34 mouse cellular contexts compared by ENCODE assay signal in the genomic region with DNA sequence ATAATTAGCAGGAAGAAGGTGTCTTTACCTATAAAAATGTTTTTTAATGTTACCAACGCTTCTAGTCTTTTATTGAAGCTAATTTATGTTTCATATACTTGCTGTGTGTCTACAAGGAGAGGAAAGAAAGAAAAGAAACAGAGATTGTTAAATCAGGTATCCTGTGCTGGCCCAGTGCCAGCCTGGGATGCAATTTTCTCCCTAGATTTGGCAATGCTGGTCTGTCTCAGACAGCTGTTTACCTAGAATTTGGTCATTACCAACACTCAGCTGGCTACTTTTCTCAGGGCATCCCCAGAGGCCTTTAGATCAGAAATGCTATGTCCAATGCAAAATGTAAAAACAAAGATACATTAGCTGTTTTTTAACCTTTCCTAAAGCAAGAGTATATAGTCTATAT. TPM values are rescaled to one million over a fixed set of nuclear protein-coding genes. Genes with fewer than 3 reads are reported as not detected.
DNase-seq lines count a peak whose midpoint lies in the region; ATAC-seq and TF ChIP-seq lines count a peak whose summit lies in the region.
"Had no signal": no experiment of that assay in that cellular context is flagged by ENCODE, and none has a peak within 500 bp of the region (broad histone marks: within the 10 kb centered on the region; RNA-seq: fewer than 3 reads in every experiment).

No protein-coding gene starts in this region.

- H3K4me2 ChIP-seq in liver, postnatal 0 days (ENCODE audit: low read depth, low read length) = no peak overlapping the region
- no peak overlapping the region for H3K4me2 ChIP-seq in liver, embryonic 11.5 days
- H3K4me2 ChIP-seq in limb, embryonic 13.5 days (replicated peaks) = no peak overlapping the region
- H3K4me2 ChIP-seq: embryonic facial prominence, embryonic 12.5 days; embryonic facial prominence, embryonic 15.5 days; heart, embryonic 12.5 days; heart, embryonic 15.5 days; hindbrain, embryonic 13.5 days; intestine, embryonic 15.5 days had no signal

- no peak overlapping the region for H3K9ac ChIP-seq in liver, postnatal 0 days (replicated peaks)
- H3K9ac ChIP-seq in liver, embryonic 11.5 days (ENCODE audit: low read depth, low read length) = no peak overlapping the region
- no peak overlapping the region for H3K9ac ChIP-seq in limb, embryonic 13.5 days
- H3K9ac ChIP-seq: embryonic facial prominence, embryonic 12.5 days; embryonic facial prominence, embryonic 15.5 days; forebrain, postnatal 0 days; heart, embryonic 12.5 days; heart, embryonic 15.5 days; hindbrain, embryonic 13.5 days; intestine, embryonic 15.5 days had no signal

- peak; percentile 34 for DNase-seq in adrenal gland, postnatal 14 days
- no peak for DNase-seq in adrenal gland, adult 8-10 months
- peak; percentile 64 for DNase-seq in liver, postnatal 0 days
- no peak for DNase-seq in liver, embryonic 11.5 days (ENCODE audit: low spot score)
- DNase-seq in adipocyte (ENCODE audit: low spot score) = peak; percentile 57
- no peak for DNase-seq in cerebellum, adult 2 months
- no peak for DNase-seq in right cerebral cortex, adult 2 months (ENCODE audit: low spot score in 2 of 2)
- DNase-seq: cerebellum, adult 18-20 months; cerebellum, adult 9-11 months; cerebellum, postnatal 25 days; forebrain, postnatal 0 days; gastrocnemius, postnatal 25 days; heart, adult 18-20 months; heart, postnatal 10 days; heart, postnatal 36 days had no signal

- no peak for TF ChIP-seq EP300 in liver, postnatal 0 days (IDR thresholded peaks at IDR 0.05; ENCODE audit: low read depth)

- peaks cover 3% of the 10 kb centered on the region; the same call in 1 of the 2 replicates for H3K4me1 ChIP-seq in liver, postnatal 0 days (ENCODE audit: insufficient read depth)
- no peaks in the 10 kb centered on the region for H3K4me1 ChIP-seq in liver, embryonic 11.5 days (replicated peaks; ENCODE audit: control insufficient read depth, insufficient read depth, low read length)
- peaks cover 6% of the 10 kb centered on the region; the same call in 1 of the 2 replicates for H3K4me1 ChIP-seq in limb, embryonic 13.5 days
- no peaks in the 10 kb centered on the region for H3K4me1 ChIP-seq in cerebellum, adult 2 months (ENCODE audit: control insufficient read depth, insufficient read depth, low read length)
- H3K4me1 ChIP-seq: embryonic facial prominence, embryonic 12.5 days; embryonic facial prominence, embryonic 15.5 days; heart, embryonic 12.5 days; heart, embryonic 15.5 days; hindbrain, embryonic 10.5 days; hindbrain, embryonic 13.5 days; intestine, embryonic 15.5 days had no signal

- ATAC-seq in liver, postnatal 0 days = no peak
- no peak for ATAC-seq in liver, embryonic 11.5 days (replicated peaks; ENCODE audit: low FRiP score)
- ATAC-seq in limb, embryonic 13.5 days (ENCODE audit: low FRiP score, low read depth) = no peak
- ATAC-seq: CD4-positive, CD25-positive, alpha-beta regulatory T cell, adult 4 months; forebrain, embryonic 14.5 days; forebrain, postnatal 0 days; hindbrain, embryonic 16.5 days; intestine, embryonic 15.5 days; Patski had no signal

- WGBS in liver, postnatal 0 days (ENCODE audit: insufficient replicate concordance) = 63% methylated on average over 1 of the region's 1 CpGs
- 73% methylated on average over 1 of the region's 1 CpGs for WGBS in liver, embryonic 11.5 days
- 38% methylated on average over 1 of the region's 1 CpGs for WGBS in limb, embryonic 13.5 days
- 91% methylated on average over 1 of the region's 1 CpGs for WGBS in cerebellum, adult 2 months

- H3K36me3 ChIP-seq in liver, postnatal 0 days (replicated peaks; ENCODE audit: insufficient read depth, low read length) = no peaks in the 10 kb centered on the region
- no peaks in the 10 kb centered on the region for H3K36me3 ChIP-seq in liver, embryonic 11.5 days (ENCODE audit: control insufficient read depth, insufficient read depth, low read length)
- no peaks in the 10 kb centered on the region for H3K36me3 ChIP-seq in limb, embryonic 13.5 days
- H3K36me3 ChIP-seq: embryonic facial prominence, embryonic 12.5 days; embryonic facial prominence, embryonic 15.5 days; heart, embryonic 12.5 days; heart, embryonic 15.5 days; hindbrain, embryonic 10.5 days; hindbrain, embryonic 13.5 days; intestine, embryonic 15.5 days had no signal

- TF ChIP-seq POLR2A in cerebellum, adult 2 months (IDR thresholded peaks at IDR 0.05; ENCODE audit: borderline replicate concordance, insufficient read depth, low read length) = no peak

- no peaks in the 10 kb centered on the region for H3K27me3 ChIP-seq in liver, postnatal 0 days (ENCODE audit: insufficient read depth, low read length)
- H3K27me3 ChIP-seq in liver, embryonic 11.5 days (replicated peaks; ENCODE audit: control insufficient read depth, insufficient read depth, low read length) = no peaks in the 10 kb centered on the region
- no peaks in the 10 kb centered on the region for H3K27me3 ChIP-seq in limb, embryonic 13.5 days
- no peaks in the 10 kb centered on the region for H3K27me3 ChIP-seq in cerebellum, adult 2 months (ENCODE audit: control insufficient read depth, insufficient read depth, low read length)
- H3K27me3 ChIP-seq: embryonic facial prominence, embryonic 12.5 days; embryonic facial prominence, embryonic 15.5 days; heart, embryonic 12.5 days; heart, embryonic 15.5 days; intestine, embryonic 15.5 days had no signal

- TF ChIP-seq CTCF in liver, postnatal 0 days (IDR thresholded peaks at IDR 0.05; ENCODE audit: low read depth) = no peak
- TF ChIP-seq CTCF in cerebellum, adult 2 months (IDR thresholded peaks at IDR 0.05; ENCODE audit: borderline replicate concordance, insufficient read depth, low read depth, low read length) = no peak

- H3K9me3 ChIP-seq in liver, postnatal 0 days (ENCODE audit: low read length) = peaks cover 2% of the 10 kb centered on the region; the same call in 1 of the 2 replicates
- no peaks in the 10 kb centered on the region for H3K9me3 ChIP-seq in liver, embryonic 11.5 days (ENCODE audit: control insufficient read depth, low read length)
- H3K9me3 ChIP-seq in limb, embryonic 13.5 days = peaks cover 4% of the 10 kb centered on the region; the same call in 1 of the 2 replicates
- H3K9me3 ChIP-seq: embryonic facial prominence, embryonic 12.5 days; embryonic facial prominence, embryonic 15.5 days; heart, embryonic 15.5 days; hindbrain, embryonic 13.5 days; intestine, embryonic 15.5 days had no signal

- no peak overlapping the region for H3K4me3 ChIP-seq in liver, postnatal 0 days (ENCODE audit: low read depth, low read length)
- H3K4me3 ChIP-seq in liver, embryonic 11.5 days (ENCODE audit: low read depth, low read length) = no peak overlapping the region
- no peak overlapping the region for H3K4me3 ChIP-seq in limb, embryonic 13.5 days
- H3K4me3 ChIP-seq in cerebellum, adult 2 months (replicated peaks; ENCODE audit: insufficient read depth, low read depth, low read length) = no peak overlapping the region
- H3K4me3 ChIP-seq: embryonic facial prominence, embryonic 12.5 days; embryonic facial prominence, embryonic 15.5 days; heart, embryonic 12.5 days; heart, embryonic 15.5 days; hindbrain, embryonic 10.5 days; hindbrain, embryonic 13.5 days; intestine, embryonic 15.5 days had no signal

- no peak overlapping the region for H3K27ac ChIP-seq in liver, postnatal 0 days (ENCODE audit: low read depth)
- no peak overlapping the region for H3K27ac ChIP-seq in liver, embryonic 11.5 days (ENCODE audit: low read depth, low read length)
- peak overlapping the region; percentile 28; the same call in 1 of the 2 replicates for H3K27ac ChIP-seq in limb, embryonic 13.5 days
- H3K27ac ChIP-seq in cerebellum, adult 2 months (ENCODE audit: insufficient read depth, low read length) = no peak overlapping the region
- H3K27ac ChIP-seq: embryonic facial prominence, embryonic 12.5 days; embryonic facial prominence, embryonic 15.5 days; heart, embryonic 15.5 days; hindbrain, embryonic 10.5 days; hindbrain, embryonic 13.5 days; intestine, embryonic 15.5 days had no signal

RNA-seq across cellular contexts. Expression of a gene that starts 13.8 kb away (rescaled TPM):
- total RNA-seq in adrenal gland, postnatal 14 days (2021) = not detected in 2 replicates
- not detected for total RNA-seq in adrenal gland, adult 8-10 months (2022)
- polyA plus RNA-seq in liver, postnatal 0 days (2015; fragmentation: Nextera tagmentation; extraction: Ambion mirVana) = not detected in 2 replicates
- not detected in 2 replicates for polyA plus RNA-seq in liver, embryonic 11.5 days (2014; fragmentation: Nextera tagmentation; extraction: Ambion mirVana)
- polyA plus RNA-seq in limb, embryonic 13.5 days (2015; fragmentation: Nextera tagmentation; extraction: Ambion mirVana) = not detected in 2 replicates
- 0.33 and 0.54 TPM in 2 replicates for polyA plus RNA-seq in cerebellum, adult 2 months (2012; rRNA removed)
- total RNA-seq: common myeloid progenitor, adult 5-6 weeks; forebrain, postnatal 0 days; gastrocnemius, adult 8-10 months; gastrocnemius, postnatal 25 days; heart, adult 18-20 months; heart, postnatal 10 days; heart, postnatal 36 days had no signal
- polyA plus RNA-seq: C2C12; CD4-positive, CD25-positive, alpha-beta regulatory T cell, adult 4 months; embryonic facial prominence, embryonic 12.5 days; forebrain, embryonic 11.5 days; forebrain, embryonic 14.5 days; heart, embryonic 12.5 days; heart, embryonic 15.5 days; hindbrain, embryonic 13.5 days; hindbrain, embryonic 16.5 days; intestine, embryonic 15.5 days; Patski had no signal

RNA-seq across cellular contexts. Expression of a gene that starts 36.4 kb away (rescaled TPM):
- total RNA-seq in adrenal gland, postnatal 14 days (2021) = 73.3 and 74.6 TPM in 2 replicates
- 100 to 1,000 TPM in 3 of 4 experiments, 10 to 100 TPM in 1; 98.3 to 196 (median 146) TPM for total RNA-seq in adrenal gland, adult 8-10 months (2022)
- polyA plus RNA-seq in liver, postnatal 0 days (2015; fragmentation: Nextera tagmentation; extraction: Ambion mirVana) = 19.5 and 20.2 TPM in 2 replicates
- 32.6 and 33.3 TPM in 2 replicates for polyA plus RNA-seq in liver, embryonic 11.5 days (2014; fragmentation: Nextera tagmentation; extraction: Ambion mirVana)
- 53.3 and 56.0 TPM in 2 replicates for polyA plus RNA-seq in limb, embryonic 13.5 days (2015; fragmentation: Nextera tagmentation; extraction: Ambion mirVana)
- polyA plus RNA-seq in cerebellum, adult 2 months (2012; rRNA removed) = 570 and 571 TPM in 2 replicates

RNA-seq across cellular contexts. Expression of a gene that starts 36.4 kb away (rescaled TPM):
- 0.79 and 1.1 TPM in 2 replicates for total RNA-seq in adrenal gland, postnatal 14 days (2021)
- not detected for total RNA-seq in adrenal gland, adult 8-10 months (2022)
- not detected in 2 replicates for polyA plus RNA-seq in liver, postnatal 0 days (2015; fragmentation: Nextera tagmentation; extraction: Ambion mirVana)
- 0.25 TPM in 1 of 2 replicates, not detected in the other for polyA plus RNA-seq in liver, embryonic 11.5 days (2014; fragmentation: Nextera tagmentation; extraction: Ambion mirVana)
- polyA plus RNA-seq in limb, embryonic 13.5 days (2015; fragmentation: Nextera tagmentation; extraction: Ambion mirVana) = not detected in 2 replicates
- not detected in 2 replicates for polyA plus RNA-seq in cerebellum, adult 2 months (2012; rRNA removed)
- total RNA-seq: common myeloid progenitor, adult 5-6 weeks; gastrocnemius, adult 8-10 months; MEL had no signal
- polyA plus RNA-seq: C2C12; CD4-positive, CD25-positive, alpha-beta regulatory T cell, adult 4 months; embryonic facial prominence, embryonic 12.5 days; embryonic facial prominence, embryonic 15.5 days; forebrain, embryonic 11.5 days; forebrain, postnatal 0 days; frontal cortex, adult 2 months; gonadal fat pad, adult 2 months; heart, embryonic 15.5 days; hindbrain, embryonic 10.5 days; hindbrain, embryonic 13.5 days; hindbrain, embryonic 16.5 days; Patski had no signal

Comparison
In these comparisons a context has a peak if more than half of its experiments do, and no peak if none do; other contexts are left out.
1. DNase-seq: peak in adrenal gland, postnatal 14 days (single experiment), liver, postnatal 0 days (single experiment) and adipocyte (single experiment); none in adrenal gland, adult 8-10 months (single experiment), liver, embryonic 11.5 days (single experiment), cerebellum, adult 2 months (0 of 2) and right cerebral cortex, adult 2 months (0 of 2).
2. RNA of a gene that starts 36.4 kb away (polyA plus RNA-seq): 570 to 571 TPM in cerebellum, adult 2 months; 53.3 to 56.0 TPM in limb, embryonic 13.5 days, 32.6 to 33.3 TPM in liver, embryonic 11.5 days and 19.5 to 20.2 TPM in liver, postnatal 0 days; every median in the first group is over 10 times any median in the second.